Mouse (Mus musculus): Measurements from ENCODE around the gene Ccdc88a.
A peak's percentile ranks its signal among the peaks of the same experiment; 100 is the strongest.

The Ccdc88a gene

DNA sequence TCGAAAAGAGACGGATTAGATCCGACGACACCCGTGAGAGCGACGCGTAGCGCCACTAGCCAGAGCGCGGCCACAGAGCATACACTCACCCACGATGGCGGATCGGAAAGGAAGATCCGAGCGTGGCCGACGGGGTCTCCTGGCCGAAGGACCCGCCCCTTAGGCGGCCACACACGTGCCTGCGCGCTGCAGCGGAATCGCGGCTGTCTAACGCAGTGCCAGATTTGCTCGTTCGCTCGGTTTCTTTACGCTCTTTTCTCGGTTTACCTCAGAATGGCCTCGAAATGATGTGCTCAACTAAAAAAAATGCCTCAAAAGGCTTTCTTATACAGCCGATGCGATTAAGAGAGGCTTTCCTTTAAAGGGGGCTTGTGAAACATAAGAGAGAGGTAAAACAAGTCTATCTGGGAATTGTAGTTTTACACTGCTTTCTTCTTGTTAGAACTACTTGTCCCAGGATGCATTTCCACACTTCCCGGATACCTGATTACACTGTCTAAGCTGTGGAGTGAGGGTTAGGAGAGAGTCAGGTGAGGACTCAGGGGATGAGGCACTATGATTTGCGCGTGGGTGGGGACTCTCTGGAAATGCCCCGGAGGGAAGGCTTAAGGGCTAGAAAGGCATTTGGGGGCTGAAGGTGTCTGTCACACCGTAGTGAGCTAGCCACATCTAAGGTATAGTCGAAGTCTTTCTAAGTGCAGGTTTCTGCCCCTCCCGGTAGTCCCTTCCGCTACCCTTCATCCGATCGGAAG, 174.5 kb downstream of the Ccdc88a start, which contains the start of the genes Clhc1 and Rps27a:
TSS of gene Clhc1 (plus strand) at position 199 of the 752 bp plus-strand sequence.
TSS of gene Rps27a (minus strand) at position 358 of the 752 bp plus-strand sequence.
- peak; percentile 91 for DNase-seq (ENCODE audit: extremely low spot score, low read depth, low spot score)

DNA sequence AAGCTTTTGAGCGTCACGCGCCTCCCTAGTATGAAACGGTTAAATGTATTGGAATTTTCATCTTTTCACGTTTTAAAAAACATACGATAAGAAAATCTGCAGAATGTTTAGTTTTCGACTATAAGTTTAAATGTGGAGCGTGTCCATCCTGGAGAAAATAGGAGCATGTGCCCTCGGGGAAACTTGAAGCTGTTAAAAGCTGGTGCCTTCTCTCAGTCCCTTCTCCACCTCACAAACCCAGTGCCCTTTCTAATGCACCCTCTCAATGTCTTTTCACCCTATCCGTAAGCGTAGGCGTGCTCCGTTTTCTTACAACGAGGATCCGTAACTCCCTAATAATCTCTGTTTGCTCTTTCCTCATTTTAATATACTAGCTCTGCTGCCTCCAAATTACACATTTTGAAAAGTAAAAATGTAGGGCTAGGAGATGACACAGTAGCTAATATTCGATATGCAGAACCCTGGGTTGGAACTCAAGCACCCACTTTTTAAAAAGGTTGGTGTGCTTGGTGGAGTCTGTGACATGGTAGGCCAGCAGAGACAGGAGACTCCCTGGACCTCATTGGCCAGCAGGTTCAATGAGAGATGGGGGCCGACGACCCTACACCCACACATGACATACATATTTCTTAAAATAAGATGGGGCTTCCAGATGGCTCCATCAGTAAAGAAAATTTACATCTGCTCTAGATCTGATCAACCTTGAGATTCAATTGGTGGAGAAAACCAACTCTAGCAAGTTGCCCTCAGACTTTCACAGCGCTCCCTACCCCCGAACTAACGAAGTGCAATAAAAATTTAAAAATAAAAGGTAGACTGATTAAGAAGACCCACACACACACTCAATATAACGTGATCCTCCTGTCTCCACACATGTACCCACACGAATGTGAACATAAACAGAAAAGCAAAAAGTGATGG, 175.3 kb downstream of the Ccdc88a start:
- no peak for DNase-seq (ENCODE audit: extremely low spot score, low read depth, low spot score)

DNA sequence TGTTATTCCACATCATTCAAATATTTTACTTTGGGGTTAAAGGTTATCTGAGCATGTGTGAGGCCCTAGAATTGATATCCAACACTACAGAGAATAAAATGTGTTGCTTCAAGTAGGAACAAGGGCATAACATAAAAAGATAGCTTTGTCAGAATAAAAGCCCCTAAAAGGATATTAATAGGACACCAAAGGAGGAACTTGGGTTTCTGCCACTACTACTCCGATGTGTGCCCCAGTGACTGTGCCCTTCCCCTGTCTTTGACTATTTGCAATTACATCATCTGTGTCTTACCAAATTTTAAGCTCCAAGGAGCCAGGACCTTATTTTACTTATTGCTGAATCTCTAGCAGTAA, 175.9 kb downstream of the Ccdc88a start:
- DNase-seq (ENCODE audit: extremely low spot score, low read depth, low spot score), result no peak

Measured in hindlimb bud, embryonic 11.5 days (tissue).